Mouse (Mus musculus): ENCODE results near the gene Golga1. TPM values are rescaled to one million over a fixed set of nuclear protein-coding genes. Genes with fewer than 3 reads are reported as not detected.
A peak's percentile ranks its signal among the peaks of the same experiment; 100 is the strongest.
"Not testable (repeated sequence)": the region's sequence is repeated elsewhere in the genome, so short reads cannot be mapped to it uniquely, and the experiment has no call there.

Gene Golga1
- 28.0 and 36.3 TPM in 2 replicates for polyA plus RNA-seq (2011; ENCODE audit: insufficient read length, low read depth, missing spikeins)

DNA sequence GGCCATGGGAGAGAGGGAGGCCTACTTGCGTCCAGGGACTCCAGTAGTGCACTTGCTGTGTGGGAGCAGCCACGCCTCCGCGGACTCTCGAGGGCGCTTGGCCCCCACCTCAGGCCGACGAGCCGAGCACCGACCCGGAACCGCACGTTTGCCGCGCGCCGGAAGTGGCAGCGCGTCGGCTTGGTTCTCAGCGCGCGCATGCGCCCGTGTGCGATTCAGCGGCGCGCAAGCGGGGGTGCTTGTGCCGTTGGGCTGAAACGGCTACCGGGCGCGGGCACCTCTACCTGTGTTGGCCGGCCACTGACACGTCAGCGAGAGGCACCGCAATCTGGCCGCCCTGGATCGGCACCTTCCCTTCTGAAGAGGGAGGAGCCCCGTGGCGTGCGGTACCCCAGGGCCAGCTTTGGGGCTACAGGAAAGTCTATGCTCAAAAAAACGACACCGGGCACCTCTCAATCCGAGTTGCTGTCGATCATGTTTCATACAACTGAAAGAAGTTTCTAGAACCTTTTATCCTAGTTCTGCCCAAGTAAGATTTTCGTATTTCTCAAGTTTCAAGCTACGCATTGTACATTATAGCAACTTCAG, at the start of gene Golga1:
TSS of gene Golga1 (minus strand) at position 142 of the 588 bp plus-strand sequence.
- Histone ChIP-seq H3K4me1 (ENCODE audit: control insufficient read depth, insufficient read depth, low read length) (peaks cover 2% of the 10 kb centered on the region; the same call in 1 of the 2 replicates), H3K27ac (ENCODE audit: insufficient read depth, low read length) (peak within 1 kb of the TSS; percentile 57), H3K4me3 (ENCODE audit: insufficient read depth, low read length) (peak within 1 kb of the TSS; percentile 78)
- TF ChIP-seq CTCF (IDR thresholded peaks at IDR 0.05; ENCODE audit: borderline replicate concordance, insufficient read depth, low read length) (no peak), POLR2A (IDR thresholded peaks at IDR 0.05; ENCODE audit: low read depth, low read length) (peak; percentile 95)

DNA sequence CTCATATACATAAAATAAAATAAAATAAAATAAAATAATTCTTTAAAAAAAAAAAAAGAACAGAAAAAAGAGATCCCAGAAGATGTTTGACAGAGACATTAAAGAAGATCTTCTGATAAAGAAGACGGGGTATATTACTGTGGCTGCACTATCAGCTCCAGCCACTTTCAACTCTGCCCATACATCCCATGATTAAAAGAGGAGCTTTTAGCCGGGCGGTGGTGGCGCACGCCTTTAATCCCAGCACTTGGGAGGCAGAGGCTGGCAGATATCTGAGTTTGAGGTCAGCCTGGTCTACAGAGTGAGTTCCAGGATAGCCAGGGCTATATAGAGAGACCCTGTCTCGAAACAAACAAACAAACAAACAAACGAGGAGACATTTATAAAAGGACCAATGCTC, 48.8 kb upstream of the Golga1 start:
- H3K4me3 ChIP-seq (ENCODE audit: insufficient read depth, low read length): no peak overlapping the region
- H3K4me1 ChIP-seq (ENCODE audit: control insufficient read depth, insufficient read depth, low read length): no peaks in the 10 kb centered on the region
- H3K27ac ChIP-seq (ENCODE audit: insufficient read depth, low read length): no peak overlapping the region
- TF ChIP-seq CTCF (IDR thresholded peaks at IDR 0.05; ENCODE audit: borderline replicate concordance, insufficient read depth, low read length) (no peak), POLR2A (IDR thresholded peaks at IDR 0.05; ENCODE audit: low read depth, low read length) (no peak)

DNA sequence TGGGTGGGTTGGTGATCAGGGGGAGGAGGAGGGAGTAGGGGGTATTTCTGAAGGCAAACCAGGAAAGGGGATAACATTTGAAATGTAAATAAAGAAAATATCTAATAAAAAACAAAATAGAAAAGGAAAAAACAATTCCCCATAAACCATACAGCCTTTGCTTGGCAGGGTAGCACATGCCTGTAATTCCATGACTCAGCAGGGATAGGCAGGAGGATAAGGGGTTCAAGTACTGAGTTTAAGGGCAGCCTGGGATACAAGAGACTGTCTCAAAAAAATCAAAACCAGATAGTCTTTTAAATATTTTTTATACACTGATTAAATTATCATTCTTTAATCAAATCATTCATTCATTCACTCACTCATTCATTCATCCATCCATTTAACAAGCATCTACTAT, 45.2 kb upstream of the Golga1 start:
- TF ChIP-seq CTCF (IDR thresholded peaks at IDR 0.05; ENCODE audit: borderline replicate concordance, insufficient read depth, low read length): no peak
- TF ChIP-seq POLR2A (IDR thresholded peaks at IDR 0.05; ENCODE audit: low read depth, low read length): no peak
- Histone ChIP-seq H3K27ac (ENCODE audit: insufficient read depth, low read length) (no peak overlapping the region), H3K4me3 (ENCODE audit: insufficient read depth, low read length) (no peak overlapping the region), H3K4me1 (ENCODE audit: control insufficient read depth, insufficient read depth, low read length) (no peaks in the 10 kb centered on the region)

DNA sequence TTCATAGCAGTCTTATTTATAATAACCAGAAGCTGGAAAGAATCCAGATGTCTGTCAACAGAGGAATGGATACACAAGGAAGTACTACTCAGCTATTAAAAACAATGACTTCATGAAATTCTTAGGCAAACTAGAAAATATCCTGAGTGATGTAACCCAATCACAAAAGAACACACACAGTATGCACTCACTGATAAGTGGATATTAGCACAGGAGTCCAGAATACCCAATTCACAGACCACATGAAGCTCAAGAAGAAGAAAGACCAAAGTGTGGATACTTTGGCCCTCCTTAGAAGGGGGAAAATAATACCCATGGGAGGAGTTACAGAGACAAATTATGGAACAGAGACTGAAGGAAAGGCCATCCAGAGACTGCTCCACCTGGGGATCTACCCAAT, 44.4 kb upstream of the Golga1 start:
- H3K27ac ChIP-seq (ENCODE audit: insufficient read depth, low read length); H3K4me1 ChIP-seq (ENCODE audit: control insufficient read depth, insufficient read depth, low read length); H3K4me3 ChIP-seq (ENCODE audit: insufficient read depth, low read length): not testable (repeated sequence)

DNA sequence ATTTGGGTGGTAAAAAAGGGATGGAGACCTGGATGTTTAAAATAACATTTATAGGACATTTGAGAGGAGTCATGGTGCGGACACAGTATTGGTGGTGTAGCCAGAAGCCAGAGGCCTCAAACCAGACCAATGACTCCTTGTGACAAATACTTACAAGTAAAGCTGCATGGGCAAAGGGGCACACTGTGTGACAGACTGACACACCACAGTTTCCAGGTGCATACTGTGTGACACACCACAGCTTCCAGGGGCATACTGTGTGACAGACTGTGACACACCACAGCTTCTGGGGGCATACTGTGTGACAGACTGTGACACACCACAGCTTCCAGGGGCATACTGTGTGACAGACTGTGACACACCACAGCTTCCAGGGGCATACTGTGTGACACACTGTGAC, 34.6 kb upstream of the Golga1 start:
- H3K4me1 ChIP-seq (ENCODE audit: control insufficient read depth, insufficient read depth, low read length); H3K4me3 ChIP-seq (ENCODE audit: insufficient read depth, low read length); H3K27ac ChIP-seq (ENCODE audit: insufficient read depth, low read length): not testable (repeated sequence)

DNA sequence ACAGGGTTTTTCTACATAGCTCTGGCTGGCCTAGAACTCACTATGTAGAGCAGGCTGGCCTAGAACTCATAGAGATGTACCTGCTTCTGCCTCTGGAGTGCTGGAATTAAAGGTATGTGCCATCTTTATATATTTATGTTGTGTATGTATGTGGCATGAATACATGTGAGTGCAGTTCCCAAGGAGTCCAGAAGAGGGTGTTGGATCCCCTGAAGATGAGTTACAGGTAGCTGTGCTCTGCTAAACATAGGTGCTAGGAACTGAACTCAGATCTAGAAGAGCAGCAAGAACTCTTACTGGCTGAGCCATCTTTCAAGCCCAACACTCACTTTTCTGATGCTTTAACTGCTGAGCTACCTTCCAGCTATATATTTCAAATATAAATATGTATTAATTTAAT, 32.7 kb upstream of the Golga1 start:
- Histone ChIP-seq H3K4me3 (ENCODE audit: insufficient read depth, low read length) (no peak overlapping the region), H3K27ac (ENCODE audit: insufficient read depth, low read length) (no peak overlapping the region), H3K4me1 (ENCODE audit: control insufficient read depth, insufficient read depth, low read length) (no peaks in the 10 kb centered on the region)
- TF ChIP-seq CTCF (IDR thresholded peaks at IDR 0.05; ENCODE audit: borderline replicate concordance, insufficient read depth, low read length) (no peak), POLR2A (IDR thresholded peaks at IDR 0.05; ENCODE audit: low read depth, low read length) (no peak)

DNA sequence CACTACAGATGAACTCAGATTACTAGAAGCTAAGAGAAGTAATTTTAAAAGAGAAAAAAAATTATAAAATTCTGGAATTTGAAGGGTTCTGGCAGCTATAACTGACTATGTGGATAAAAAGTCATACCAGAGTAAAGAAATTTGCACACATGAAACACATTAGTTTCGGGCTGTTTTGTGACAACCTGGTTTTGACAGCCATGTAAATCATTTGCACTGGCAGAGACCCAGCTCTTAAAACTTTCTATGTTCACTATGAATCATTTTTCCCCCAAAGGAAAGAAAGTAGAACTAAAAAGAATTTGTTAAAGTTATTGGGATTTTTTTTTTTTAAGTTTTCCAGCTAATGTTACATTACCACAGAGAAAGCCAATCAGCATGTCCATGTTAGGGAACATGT, 26.6 kb upstream of the Golga1 start:
- Histone ChIP-seq H3K27ac (ENCODE audit: insufficient read depth, low read length) (peak overlapping the region; percentile 31), H3K4me1 (ENCODE audit: control insufficient read depth, insufficient read depth, low read length) (no peaks in the 10 kb centered on the region), H3K4me3 (ENCODE audit: insufficient read depth, low read length) (no peak overlapping the region)
- TF ChIP-seq POLR2A (IDR thresholded peaks at IDR 0.05; ENCODE audit: low read depth, low read length) (no peak), CTCF (IDR thresholded peaks at IDR 0.05; ENCODE audit: borderline replicate concordance, insufficient read depth, low read length) (no peak)

DNA sequence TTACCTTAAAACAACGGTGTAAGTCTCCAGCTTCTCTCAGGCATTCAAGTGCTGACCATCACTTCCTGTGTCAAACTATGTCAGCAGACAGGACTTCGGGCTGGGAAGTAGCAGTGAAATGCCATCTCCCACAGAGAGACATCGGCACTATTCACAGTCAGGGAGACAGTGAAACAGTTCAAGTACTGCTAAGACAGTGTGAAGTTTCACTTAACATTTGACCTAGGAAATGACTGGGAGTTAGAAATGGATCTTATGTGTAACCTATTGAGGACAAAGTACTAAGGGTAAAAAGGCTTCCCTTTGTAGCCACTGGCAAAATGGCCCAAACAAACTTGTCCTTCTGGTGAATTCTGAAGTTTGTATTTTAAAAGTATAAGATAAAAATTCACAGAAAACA, 17.4 kb upstream of the Golga1 start:
- TF ChIP-seq CTCF (IDR thresholded peaks at IDR 0.05; ENCODE audit: borderline replicate concordance, insufficient read depth, low read length) (no peak), POLR2A (IDR thresholded peaks at IDR 0.05; ENCODE audit: low read depth, low read length) (no peak)
- no peak overlapping the region for H3K4me3 ChIP-seq (ENCODE audit: insufficient read depth, low read length)
- no peaks in the 10 kb centered on the region for H3K4me1 ChIP-seq (ENCODE audit: control insufficient read depth, insufficient read depth, low read length)
- no peak overlapping the region for H3K27ac ChIP-seq (ENCODE audit: insufficient read depth, low read length)

DNA sequence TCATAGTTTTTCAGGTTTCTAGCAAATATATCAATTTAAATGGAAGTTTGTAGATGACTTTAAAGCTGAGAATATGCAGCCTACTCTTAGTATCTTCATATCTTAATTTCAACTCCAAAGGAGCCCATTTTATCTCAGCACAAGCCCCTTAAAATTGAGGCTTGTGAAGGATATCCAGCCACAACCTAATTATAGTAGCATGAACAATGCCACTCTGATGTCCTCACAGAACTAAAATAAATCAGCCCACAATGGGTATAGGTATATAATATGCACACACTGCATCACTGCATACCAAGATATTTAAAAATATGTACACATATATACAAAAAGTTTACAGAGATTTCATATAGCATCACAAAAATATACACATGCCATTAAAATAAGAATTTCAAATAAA, 5.3 kb upstream of the Golga1 start:
- Histone ChIP-seq H3K4me1 (ENCODE audit: control insufficient read depth, insufficient read depth, low read length) (peaks cover 2% of the 10 kb centered on the region; the same call in 1 of the 2 replicates), H3K4me3 (ENCODE audit: insufficient read depth, low read length) (no peak overlapping the region), H3K27ac (ENCODE audit: insufficient read depth, low read length) (no peak overlapping the region)
- no peak for TF ChIP-seq CTCF (IDR thresholded peaks at IDR 0.05; ENCODE audit: borderline replicate concordance, insufficient read depth, low read length)
- TF ChIP-seq POLR2A (IDR thresholded peaks at IDR 0.05; ENCODE audit: low read depth, low read length): no peak

DNA sequence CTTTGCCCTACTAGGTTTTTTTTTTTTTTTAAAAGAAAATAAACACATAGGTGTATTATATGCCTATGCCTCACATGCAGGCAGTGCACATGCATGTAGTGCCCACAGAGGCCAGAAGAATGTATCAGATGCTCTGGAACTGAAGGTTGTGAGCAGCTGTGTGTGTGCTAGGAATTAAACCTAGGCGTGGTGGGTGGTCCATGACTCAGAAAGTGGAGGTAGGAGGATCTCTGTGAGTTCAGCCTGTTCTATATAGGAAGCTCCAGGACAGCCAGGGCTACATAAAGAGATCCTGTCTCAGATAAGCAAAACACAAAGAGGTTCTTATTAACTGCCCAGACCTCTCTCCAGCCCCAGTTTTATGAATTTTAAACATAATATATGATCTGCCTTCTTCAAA, 3.8 kb upstream of the Golga1 start:
- TF ChIP-seq CTCF (IDR thresholded peaks at IDR 0.05; ENCODE audit: borderline replicate concordance, insufficient read depth, low read length) (no peak), POLR2A (IDR thresholded peaks at IDR 0.05; ENCODE audit: low read depth, low read length) (no peak)
- Histone ChIP-seq H3K4me3 (ENCODE audit: insufficient read depth, low read length) (no peak overlapping the region), H3K4me1 (ENCODE audit: control insufficient read depth, insufficient read depth, low read length) (peaks cover 2% of the 10 kb centered on the region; the same call in 1 of the 2 replicates), H3K27ac (ENCODE audit: insufficient read depth, low read length) (peak overlapping the region; percentile 6; the same call in 1 of the 2 replicates)
